Mouse (Mus musculus) forebrain, embryonic 15.5 days (tissue): ENCODE results near the gene Myo9b. TPM values are rescaled to one million over a fixed set of nuclear protein-coding genes. Genes with fewer than 3 reads are reported as not detected.

Experiments
- ATAC-seq: fragments of 200-750 bp; cut with Nextera tagmentation; replicated peaks from 2 replicates; pipeline ENCODE4 v1.8.0; 2017; ENCODE audit warnings: mild to moderate bottlenecking, moderate TSS enrichment, moderate library complexity
- H3K27ac ChIP-seq: fragments of 300-500 bp; sonication (generic); replicated peaks from 2 replicates; pipeline ENCODE4 v1.5.1; 2015; ENCODE audit warnings: mild to moderate bottlenecking, inconsistent platforms
- H3K27me3 ChIP-seq: fragments of 300-500 bp; sonication (generic); 2 replicates; pipeline ENCODE4 v1.6.1; 2015; ENCODE audit warnings: inconsistent platforms
- H3K36me3 ChIP-seq: fragments of 300-500 bp; sonication (generic); 2 replicates; pipeline ENCODE4 v1.6.1; 2015; ENCODE audit warnings: mild to moderate bottlenecking, inconsistent platforms
- H3K4me1 ChIP-seq: fragments of 300-500 bp; sonication (generic); 2 replicates; pipeline ENCODE4 v1.6.1; 2015; ENCODE audit warnings: inconsistent platforms
- H3K4me2 ChIP-seq: fragments of 300-500 bp; sonication (generic); replicated peaks from 2 replicates; pipeline ENCODE4 v1.6.1; 2015; ENCODE audit warnings: mild to moderate bottlenecking, inconsistent platforms
- H3K4me3 ChIP-seq: fragments of 300-500 bp; sonication (generic); 2 replicates; pipeline ENCODE4 v1.5.1; 2015; ENCODE audit warnings: mild to moderate bottlenecking, inconsistent platforms
- H3K9ac ChIP-seq: fragments of 300-500 bp; sonication (generic); replicated peaks from 2 replicates; pipeline ENCODE4 v1.6.1; 2015; ENCODE audit warnings: mild to moderate bottlenecking, inconsistent platforms
- H3K9me3 ChIP-seq: fragments of 300-500 bp; sonication (generic); 2 replicates; pipeline ENCODE4 v1.6.1; 2016; ENCODE audit warnings: inconsistent platforms
- WGBS: fragments of 180-500 bp; shearing (Covaris S2); methylation state at CpG from one replicate; pipeline ENCODE4 v1.1.7; 2015; ENCODE audit warnings: mixed read lengths; 5-methylcytosine and 5-hydroxymethylcytosine counted together
- polyA plus RNA-seq: library from polyadenylated mRNA; unstranded; fragments of >200 nt; fragmentation: Nextera tagmentation; extraction: Ambion mirVana; gene quantifications from 2 replicates; pipeline ENCODE4 v1.2.1, GENCODE M21; 2015

Myo9b gene
- polyA plus RNA-seq, 1 experiment from 2014 or later = 20.0 TPM

- Histone ChIP-seq H3K4me2 (no peak overlapping the region), H3K4me1 (peaks cover 19% of the 10 kb centered on the region), H3K27ac (no peak overlapping the region), H3K9me3 (no peaks in the 10 kb centered on the region), H3K4me3 (no peak overlapping the region), H3K27me3 (no peaks in the 10 kb centered on the region), H3K9ac (no peak overlapping the region), H3K36me3 (peaks cover 3% of the 10 kb centered on the region; the same call in 1 of the 2 replicates)
- WGBS = 95% methylated on average over 4 of the region's 4 CpGs
- ATAC-seq = no peak
Measured at GRCm38 (mm10) chr8:71408231-71408630, 135.7 kb downstream of the Myo9b start.

Other genes with a start within 250 kb of the Myo9b start
- 53.5 and 56.3 TPM in 2 replicates for gene Haus8, start 220 bp downstream of the Myo9b start, polyA plus RNA-seq
- gene Use1, start 94.1 kb downstream of the Myo9b start, polyA plus RNA-seq = 98.4 and 102 TPM in 2 replicates
- gene Ocel1, start 98.6 kb downstream of the Myo9b start, polyA plus RNA-seq = 7.3 and 8.0 TPM in 2 replicates
- gene Nr2f6, start 109.2 kb downstream of the Myo9b start, polyA plus RNA-seq = 15.5 and 16.6 TPM in 2 replicates
- 5.5 and 6.0 TPM in 2 replicates for gene Ushbp1, start 123.1 kb downstream of the Myo9b start, polyA plus RNA-seq
- 102 and 108 TPM in 2 replicates for gene Babam1, start 124.1 kb downstream of the Myo9b start, polyA plus RNA-seq
- gene Ankle1, start 133.3 kb downstream of the Myo9b start, polyA plus RNA-seq = 17.2 and 18.3 TPM in 2 replicates
- 139 and 140 TPM in 2 replicates for gene Abhd8, start 190.9 kb downstream of the Myo9b start, polyA plus RNA-seq
- gene Mrpl34, start 192.2 kb downstream of the Myo9b start, polyA plus RNA-seq = 189 and 199 TPM in 2 replicates
- 222 and 240 TPM in 2 replicates for gene Dda1, start 196.5 kb downstream of the Myo9b start, polyA plus RNA-seq
- gene Ano8, start 213.2 kb downstream of the Myo9b start, polyA plus RNA-seq = 9.4 and 9.8 TPM in 2 replicates
- 12.2 and 13.7 TPM in 2 replicates for gene Gtpbp3, start 215.4 kb downstream of the Myo9b start, polyA plus RNA-seq
- gene Plvap, start 239.0 kb downstream of the Myo9b start, polyA plus RNA-seq = 5.4 and 6.0 TPM in 2 replicates